Mouse (Mus musculus): ENCODE measurements around the gene Otol1.

Gene Otol1

DNA sequence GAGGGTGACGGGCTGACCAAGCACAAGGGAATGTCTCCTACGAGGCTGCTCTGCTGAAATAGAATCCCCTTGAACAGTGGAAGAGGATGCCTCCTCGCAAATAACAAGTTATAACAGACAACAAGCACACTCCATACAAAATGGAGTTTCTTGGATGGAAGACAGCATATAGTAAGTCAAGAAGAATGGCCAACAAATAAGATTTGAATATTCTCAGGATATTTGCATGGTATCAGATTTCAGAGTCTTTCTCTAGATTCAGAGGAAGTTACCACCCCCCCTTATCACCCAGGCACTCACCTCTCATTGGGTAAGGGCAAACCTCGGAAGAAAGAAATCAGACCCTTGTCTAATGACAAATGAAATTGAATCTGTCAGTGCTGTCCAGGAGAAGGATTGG is at the start of gene Otol1:
TSS of gene Otol1 (plus strand) at position 301 of the 400 bp plus-strand sequence.
- DNase-seq, result no peak

- DNase-seq, result peak in 1 of 2 experiments; percentile 26
Measured at GRCm38 (mm10) chr3:69962187-69962586, 45.2 kb upstream of the Otol1 start.

DNA sequence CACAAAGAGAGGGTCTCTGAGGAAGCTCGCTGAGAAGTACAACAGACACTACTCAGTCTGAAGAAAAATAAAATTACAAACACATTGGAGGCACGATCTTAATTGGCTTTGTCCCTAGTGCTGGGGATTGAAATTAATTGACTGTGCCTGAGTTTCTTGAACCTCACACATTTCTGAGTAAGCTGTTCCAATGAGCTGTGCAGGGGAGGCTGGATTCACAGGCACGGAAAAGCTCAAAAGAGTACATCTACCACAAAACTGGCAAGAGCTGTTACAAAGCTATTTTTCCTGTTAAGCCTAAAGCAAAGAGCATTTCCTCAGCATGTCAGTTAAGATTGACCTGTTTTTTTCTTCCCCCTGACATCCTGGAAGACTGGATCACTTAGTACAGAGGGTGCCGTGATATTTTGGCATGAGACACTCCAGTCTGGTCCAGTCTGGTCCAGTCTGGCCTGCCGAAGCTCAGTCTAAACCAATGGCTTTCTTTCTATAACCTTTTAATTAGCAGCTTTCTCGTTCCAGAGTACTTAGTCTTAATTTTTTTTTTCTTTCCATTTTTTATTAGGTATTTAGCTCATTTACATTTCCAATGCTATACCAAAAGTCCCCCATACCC is 35.8 kb upstream of the Otol1 start:
- no peak for DNase-seq

- DNase-seq, result no peak
Measured at GRCm38 (mm10) chr3:69978092-69978491, 29.3 kb upstream of the Otol1 start.

DNA sequence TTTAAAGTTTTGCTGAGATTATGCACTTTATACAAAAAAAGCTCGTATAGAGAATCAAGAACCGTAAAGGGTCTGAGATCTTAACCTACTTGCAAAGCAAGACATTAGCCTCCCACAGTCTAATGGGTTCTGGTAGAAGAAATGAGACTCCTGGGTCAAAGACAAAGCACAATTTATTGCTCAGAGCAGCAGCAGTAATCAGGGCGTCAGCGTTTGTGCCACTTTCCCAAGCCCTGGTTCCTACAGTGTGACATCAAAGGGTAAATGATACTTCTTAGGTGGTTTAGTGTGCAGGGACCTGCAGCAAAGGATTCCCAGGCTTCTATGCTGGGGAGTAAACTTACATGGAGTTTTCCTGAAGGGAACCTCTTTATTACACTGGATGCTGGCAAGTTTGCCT is 13.6 kb upstream of the Otol1 start:
- DNase-seq, result no peak

- DNase-seq, result no peak
Measured at GRCm38 (mm10) chr3:70001540-70001939, 5.9 kb upstream of the Otol1 start.

DNA sequence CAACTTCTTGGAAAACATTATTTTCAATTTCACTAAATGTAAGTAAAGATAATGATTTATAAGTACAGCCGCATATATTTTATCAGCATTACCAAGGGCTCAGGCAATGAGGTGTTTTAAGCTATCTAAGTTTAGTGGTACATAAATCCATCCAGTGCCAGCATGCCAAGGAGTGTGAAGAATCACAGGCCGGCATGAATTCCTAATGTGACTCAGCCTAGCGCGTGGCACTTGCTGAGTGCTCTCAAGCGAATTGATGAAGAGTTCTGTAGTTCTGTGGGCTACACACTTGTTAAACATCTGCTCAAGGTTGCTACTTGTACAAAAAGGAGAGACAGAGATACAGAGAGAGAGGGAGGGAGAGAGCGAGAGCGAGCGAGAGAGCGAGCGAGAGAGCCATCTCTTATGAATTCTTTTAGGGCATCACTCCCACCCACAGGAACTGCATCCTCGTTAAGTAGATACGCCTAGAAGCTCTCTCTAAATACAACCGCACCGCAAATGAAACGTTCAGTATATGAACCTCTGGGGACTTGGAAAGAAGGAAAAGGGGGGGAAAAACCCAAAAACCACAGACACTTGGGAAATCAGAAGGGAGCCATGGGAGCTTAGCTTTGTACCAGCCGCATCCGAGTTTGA is 4.2 kb upstream of the Otol1 start:
- no peak for DNase-seq

DNA sequence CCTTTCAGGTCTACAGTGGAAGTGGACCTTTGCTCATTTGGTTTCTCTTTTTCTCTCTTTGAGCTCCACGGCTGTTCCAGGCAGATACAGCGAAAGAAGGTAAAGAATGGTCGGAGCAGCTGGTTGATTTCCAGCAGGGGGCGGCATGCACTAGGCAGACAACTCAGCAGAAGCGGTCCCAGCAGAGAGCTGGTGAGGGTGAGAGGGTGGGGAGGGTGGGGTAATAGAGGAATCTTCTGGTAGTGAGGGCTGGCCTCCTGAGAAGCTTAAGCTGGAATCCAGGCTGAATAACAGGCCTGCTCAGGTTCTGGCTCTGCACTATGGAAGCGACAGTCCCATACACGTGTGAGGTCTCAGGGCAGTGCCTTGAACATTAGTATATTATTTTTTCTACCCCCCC is 3.5 kb upstream of the Otol1 start:
- no peak for DNase-seq

DNA sequence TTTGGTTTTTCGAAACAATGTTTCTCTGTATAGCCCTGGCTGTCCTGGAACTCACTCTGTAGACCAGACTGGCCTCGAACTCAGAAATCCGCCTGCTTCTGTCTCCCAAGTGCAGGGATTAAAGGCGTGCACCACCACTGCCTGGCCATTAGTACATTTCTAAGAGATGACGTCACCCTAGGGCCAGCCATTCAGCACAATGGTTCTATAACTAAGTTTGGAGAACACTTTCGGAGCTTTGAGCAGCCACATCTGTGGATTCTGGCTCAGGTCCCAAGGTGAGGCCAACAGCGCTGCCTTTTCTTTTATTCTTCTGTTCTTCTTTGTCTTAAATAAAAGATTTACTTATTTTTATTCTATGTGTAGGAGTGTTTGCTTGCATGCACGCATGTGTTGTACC is 3.0 kb upstream of the Otol1 start:
- DNase-seq, result no peak

GRCm38 (mm10) chr3:70012641-70013040 is 5.2 kb downstream of the Otol1 start:
- DNase-seq, result no peak

- DNase-seq, result no peak
Measured at GRCm38 (mm10) chr3:70026605-70027004, 19.2 kb downstream of the Otol1 start.

DNA sequence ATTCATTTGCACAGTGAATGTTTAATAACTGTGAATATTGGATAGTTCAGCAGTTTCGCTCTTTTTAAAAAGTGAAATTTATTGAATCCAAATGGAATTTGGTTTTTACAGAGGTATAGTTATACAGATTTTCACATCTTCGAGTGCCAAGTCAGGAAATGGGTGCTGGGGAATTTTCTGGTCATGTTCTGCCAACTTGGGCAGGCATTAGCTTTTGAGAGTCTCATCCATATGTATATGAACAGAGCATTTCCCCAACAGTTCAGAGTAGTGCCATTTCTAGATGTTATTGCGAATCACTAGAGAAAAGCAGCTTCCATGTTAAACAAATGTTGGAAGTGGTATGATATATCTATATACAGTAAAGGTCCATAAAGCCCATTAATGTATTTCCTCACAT is 21.8 kb downstream of the Otol1 start:
- no peak for DNase-seq

DNA sequence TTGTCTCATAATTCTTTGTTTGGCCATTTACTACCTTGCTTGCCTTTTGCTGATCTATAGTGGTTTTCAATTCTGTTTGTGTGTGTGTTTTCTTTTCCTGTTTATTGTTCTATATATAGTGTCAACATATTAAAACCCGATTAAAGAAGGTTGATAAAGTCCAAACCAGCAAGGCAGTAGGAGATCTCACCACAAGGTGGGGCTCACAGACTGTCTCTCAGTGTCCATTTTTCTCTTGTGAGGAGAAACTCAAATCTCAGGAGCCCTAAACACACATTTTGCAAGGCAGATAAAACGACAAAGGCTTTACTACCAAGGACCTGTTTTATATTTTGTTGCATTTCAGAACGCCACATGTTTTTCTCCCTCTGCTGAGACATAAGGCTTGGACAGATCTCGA is 28.2 kb downstream of the Otol1 start:
- DNase-seq, result no peak

Data from lung, postnatal 4 days (tissue).